Mouse (Mus musculus) midbrain, postnatal 0 days (tissue): ENCODE data around the gene Slc16a9. TPM values are rescaled to one million over a fixed set of nuclear protein-coding genes. Genes with fewer than 3 reads are reported as not detected.
A peak's percentile ranks its signal among the peaks of the same experiment; 100 is the strongest.

Source experiments
- ATAC-seq: fragments of 200-750 bp; cut with Nextera tagmentation; 2 replicates; pipeline ENCODE4 v1.8.0; 2017; ENCODE audit warnings: moderate number of reproducible peaks, mild to moderate bottlenecking, moderate TSS enrichment, moderate library complexity; ENCODE audit not compliant: low FRiP score
- DNase-seq: peaks from one replicate; pipeline ENCODE4 v3.0.0-alpha.2; 2015; ENCODE audit warnings: low spot score
- H3K27ac ChIP-seq: fragments of 300-500 bp; sonication (generic); 2 replicates; pipeline ENCODE4 v1.5.1; 2014; ENCODE audit warnings: low read depth, mild to moderate bottlenecking, low read length, mixed read lengths
- H3K27me3 ChIP-seq: fragments of 300-500 bp; sonication (generic); 2 replicates; pipeline ENCODE4 v1.6.1; 2014; ENCODE audit warnings: low read length, control low read depth, mixed read lengths; ENCODE audit not compliant: insufficient read depth
- H3K36me3 ChIP-seq: fragments of 300-500 bp; sonication (generic); 2 replicates; pipeline ENCODE4 v1.6.1; 2014; ENCODE audit warnings: low read length, control low read depth, mixed read lengths; ENCODE audit not compliant: insufficient read depth
- H3K4me1 ChIP-seq: fragments of 300-500 bp; sonication (generic); 2 replicates; pipeline ENCODE4 v1.6.1; 2014; ENCODE audit warnings: mild to moderate bottlenecking, control low read depth, antibody characterized with exemption, low read length, mixed read lengths; ENCODE audit not compliant: insufficient read depth
- H3K4me2 ChIP-seq: fragments of 300-500 bp; sonication (generic); 2 replicates; pipeline ENCODE4 v1.6.1; 2014; ENCODE audit warnings: low read depth, mild to moderate bottlenecking, low read length, mixed read lengths; ENCODE audit not compliant: poor library complexity, severe bottlenecking
- H3K4me3 ChIP-seq: fragments of 300-500 bp; sonication (generic); 2 replicates; pipeline ENCODE4 v1.5.1; 2014; ENCODE audit warnings: low read depth, mild to moderate bottlenecking, low read length, moderate library complexity
- H3K9ac ChIP-seq: fragments of 300-500 bp; sonication (generic); replicated peaks from 2 replicates; pipeline ENCODE4 v1.6.1; 2014; ENCODE audit warnings: mild to moderate bottlenecking, low read length, moderate library complexity, mixed read lengths; ENCODE audit not compliant: poor library complexity, severe bottlenecking
- H3K9me3 ChIP-seq: fragments of 300-500 bp; sonication (generic); 2 replicates; pipeline ENCODE4 v1.6.1; 2016; ENCODE audit warnings: low read length, control low read depth
- CTCF ChIP-seq: IDR thresholded peaks from 2 replicates; pipeline ENCODE4 v1.5.1; 2016; ENCODE audit warnings: antibody characterized with exemption, mild to moderate bottlenecking
- WGBS: fragments of 180-500 bp; shearing (Covaris S2); extraction: QIAGEN DNeasy Blood & Tissue Kit; methylation state at CpG from one replicate; pipeline ENCODE4 v1.1.7; 2014; 5-methylcytosine and 5-hydroxymethylcytosine counted together
- polyA plus RNA-seq: library from polyadenylated mRNA; unstranded; fragments of >200 nt; fragmentation: Nextera tagmentation; extraction: Ambion mirVana; gene quantifications from 2 replicates; pipeline ENCODE4 v1.2.1, GENCODE M21; 2015
- total RNA-seq: library from RNA; depleted of rRNA; stranded (reverse); fragments of >200 nt; gene quantifications from 2 replicates; pipeline ENCODE4 v1.2.3, GENCODE M21; 2014

Gene Slc16a9
- total and polyA plus RNA-seq, 2 experiments from 2014 or later: 4.2 to 8.9 TPM

DNA sequence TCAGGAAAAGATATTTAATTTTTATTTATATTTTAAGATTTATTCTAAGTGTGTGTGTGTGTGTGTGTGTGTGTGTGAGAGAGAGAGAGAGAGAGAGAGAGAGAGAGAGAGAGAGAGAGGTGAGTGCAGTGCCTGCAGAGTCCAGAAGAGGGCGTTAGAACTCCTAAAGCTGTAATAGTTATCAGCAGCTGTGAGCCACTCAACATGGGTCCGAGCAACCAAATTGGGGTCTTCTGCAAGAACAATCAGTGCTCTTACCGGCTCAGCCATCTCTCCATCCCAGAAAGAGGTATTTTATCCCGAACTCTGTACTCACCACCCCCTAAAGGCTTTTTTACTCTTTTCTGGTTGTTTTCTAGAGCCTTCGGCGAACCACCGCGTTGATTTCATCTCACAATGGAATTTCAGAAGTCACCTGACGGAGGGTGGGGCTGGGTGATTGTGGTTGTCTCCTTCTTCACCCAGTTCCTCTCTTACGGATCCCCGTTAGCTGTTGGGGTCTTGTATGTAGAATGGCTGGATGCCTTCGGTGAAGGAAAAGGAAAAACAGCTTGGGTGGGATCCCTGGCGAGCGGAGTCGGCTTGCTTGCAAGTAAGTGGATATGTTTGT is 10.8 kb downstream of the Slc16a9 start:
- H3K4me1 ChIP-seq: no peaks in the 10 kb centered on the region
- no peak for ATAC-seq
- H3K9ac ChIP-seq: no peak overlapping the region
- no peak overlapping the region for H3K27ac ChIP-seq
- 91% methylated on average over 15 of the region's 15 CpGs for WGBS
- no peak for DNase-seq
- no peaks in the 10 kb centered on the region for H3K27me3 ChIP-seq
- no peak overlapping the region for H3K4me2 ChIP-seq
- H3K4me3 ChIP-seq: no peak overlapping the region
- no peaks in the 10 kb centered on the region for H3K36me3 ChIP-seq
- no peaks in the 10 kb centered on the region for H3K9me3 ChIP-seq
- peak; percentile 14; the same call in 1 of the 2 replicates for TF ChIP-seq CTCF

- Histone ChIP-seq H3K27ac (no peak overlapping the region), H3K4me2 (no peak overlapping the region), H3K4me1 (no peaks in the 10 kb centered on the region), H3K4me3 (no peak overlapping the region), H3K27me3 (no peaks in the 10 kb centered on the region), H3K9ac (no peak overlapping the region), H3K9me3 (no peaks in the 10 kb centered on the region), H3K36me3 (no peaks in the 10 kb centered on the region)
- WGBS: 82% methylated on average over 4 of the region's 4 CpGs
- no peak for DNase-seq
- ATAC-seq: no peak
- TF ChIP-seq CTCF: no peak
Measured at GRCm38 (mm10) chr10:70257029-70257428, 12.1 kb downstream of the Slc16a9 start.

- ATAC-seq (no peak), DNase-seq (no peak)
- no peak for TF ChIP-seq CTCF
- Histone ChIP-seq H3K4me3 (no peak overlapping the region), H3K9ac (no peak overlapping the region), H3K9me3 (no peaks in the 10 kb centered on the region), H3K27me3 (no peaks in the 10 kb centered on the region), H3K4me1 (no peaks in the 10 kb centered on the region), H3K36me3 (no peaks in the 10 kb centered on the region), H3K4me2 (no peak overlapping the region), H3K27ac (no peak overlapping the region)
- WGBS: 56% methylated on average over 4 of the region's 4 CpGs
Measured at GRCm38 (mm10) chr10:70260904-70261303, 16.0 kb downstream of the Slc16a9 start.

DNA sequence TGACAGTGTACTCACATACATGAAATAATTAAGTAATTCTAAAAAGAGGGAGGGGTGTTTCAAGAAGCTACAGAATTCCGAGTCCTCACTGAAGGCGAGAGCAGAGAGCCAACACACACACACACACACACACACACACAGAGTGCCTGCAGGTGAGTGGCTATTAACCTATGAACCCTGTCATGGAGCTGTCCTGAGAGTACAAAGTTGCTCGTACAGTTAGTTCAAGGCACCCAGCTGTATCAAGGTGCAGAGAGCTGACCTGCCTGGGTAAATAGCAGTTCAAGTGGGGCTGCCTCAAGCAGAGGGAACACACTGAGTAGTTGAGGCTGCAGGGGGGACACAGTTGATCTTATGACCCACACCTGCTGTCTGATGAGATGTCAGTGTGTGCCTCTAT is 17.2 kb downstream of the Slc16a9 start:
- no peaks in the 10 kb centered on the region for H3K36me3 ChIP-seq
- no peak for DNase-seq
- ATAC-seq: no peak
- no peaks in the 10 kb centered on the region for H3K4me1 ChIP-seq
- no peaks in the 10 kb centered on the region for H3K9me3 ChIP-seq
- H3K27me3 ChIP-seq: no peaks in the 10 kb centered on the region
- no peak overlapping the region for H3K9ac ChIP-seq
- H3K4me2 ChIP-seq: no peak overlapping the region
- no peak overlapping the region for H3K27ac ChIP-seq
- 100% methylated on average over 3 of the region's 3 CpGs for WGBS
- no peak for TF ChIP-seq CTCF
- no peak overlapping the region for H3K4me3 ChIP-seq

GRCm38 (mm10) chr10:70263681-70264189 is 18.8 kb downstream of the Slc16a9 start:
- TF ChIP-seq CTCF: no peak
- no peaks in the 10 kb centered on the region for H3K4me1 ChIP-seq
- ATAC-seq (no peak), DNase-seq (no peak)
- H3K9ac ChIP-seq: no peak overlapping the region
- H3K27ac ChIP-seq: no peak overlapping the region
- no peaks in the 10 kb centered on the region for H3K27me3 ChIP-seq
- WGBS: 40% methylated on average over 4 of the region's 4 CpGs
- no peak overlapping the region for H3K4me3 ChIP-seq
- H3K4me2 ChIP-seq: no peak overlapping the region
- H3K9me3 ChIP-seq: no peaks in the 10 kb centered on the region
- H3K36me3 ChIP-seq: no peaks in the 10 kb centered on the region

DNA sequence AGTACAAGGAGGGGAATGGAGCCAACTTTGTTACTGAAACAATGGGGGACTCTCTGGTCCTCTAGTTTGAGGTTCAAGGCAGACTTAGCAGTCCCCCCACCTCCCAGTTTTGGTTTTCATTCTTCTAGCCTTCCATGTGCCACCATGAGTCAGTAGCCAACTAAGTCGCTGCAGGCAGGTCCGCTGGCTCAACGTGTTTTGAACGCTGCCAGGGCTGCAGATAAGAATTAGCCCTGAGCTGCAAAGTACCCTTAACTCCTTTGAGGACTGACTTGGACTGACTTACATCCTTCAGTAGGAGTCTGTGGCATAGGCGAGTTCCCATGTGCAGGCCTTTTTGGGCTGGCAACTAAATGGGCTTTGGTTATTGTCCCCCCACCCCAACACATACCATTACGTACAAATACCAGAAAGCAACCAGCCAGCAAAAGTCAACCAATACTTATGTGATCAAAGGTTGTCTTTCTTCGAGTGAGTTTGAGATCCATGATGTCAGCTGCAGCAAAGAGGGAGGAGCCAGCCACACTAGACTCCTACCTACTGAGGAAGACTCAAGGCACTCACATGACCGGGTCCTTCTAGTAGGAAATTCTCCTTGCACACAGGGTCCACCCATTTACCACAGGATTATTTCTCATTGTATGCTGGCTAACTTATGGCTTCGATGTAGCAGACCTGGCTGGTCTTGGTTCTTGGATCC is 19.6 kb downstream of the Slc16a9 start:
- Histone ChIP-seq H3K4me2 (no peak overlapping the region), H3K36me3 (no peaks in the 10 kb centered on the region), H3K27ac (no peak overlapping the region), H3K4me1 (no peaks in the 10 kb centered on the region), H3K9me3 (no peaks in the 10 kb centered on the region), H3K27me3 (no peaks in the 10 kb centered on the region), H3K9ac (no peak overlapping the region), H3K4me3 (no peak overlapping the region)
- 80% methylated on average over 9 of the region's 9 CpGs for WGBS
- ATAC-seq: no peak
- DNase-seq: no peak
- TF ChIP-seq CTCF: no peak
